In genomic region chr6:4455518-4455917, GRCm38 (mm10) we compare ENCODE assay signal across 12 mouse cellular contexts. TPM values are rescaled to one million over a fixed set of nuclear protein-coding genes. Genes with fewer than 3 reads are reported as not detected.
DNase-seq lines count a peak whose midpoint lies in the region; ATAC-seq and TF ChIP-seq lines count a peak whose summit lies in the region.
"Had no signal": no experiment of that assay in that cellular context is flagged by ENCODE, and none has a peak within 500 bp of the region (broad histone marks: within the 10 kb centered on the region; RNA-seq: fewer than 3 reads in every experiment).

No protein-coding gene starts in this region.

- TF ChIP-seq POLR2A in heart, adult 2 months (IDR thresholded peaks at IDR 0.05; ENCODE audit: insufficient read depth, low read depth, low read length): no peak

- no peaks in the 10 kb centered on the region for H3K9me3 ChIP-seq in heart, embryonic 11.5 days (replicated peaks; ENCODE audit: control insufficient read depth, low read length)
- H3K9me3 ChIP-seq in kidney, embryonic 14.5 days (ENCODE audit: control insufficient read depth, low read length): no peaks in the 10 kb centered on the region
- H3K9me3 ChIP-seq in embryonic facial prominence, embryonic 13.5 days: no peaks in the 10 kb centered on the region
- no peaks in the 10 kb centered on the region for H3K9me3 ChIP-seq in stomach, embryonic 15.5 days
- H3K9me3 ChIP-seq: hindbrain, embryonic 15.5 days had no signal

- no peak overlapping the region for H3K4me2 ChIP-seq in heart, embryonic 11.5 days
- H3K4me2 ChIP-seq in kidney, embryonic 14.5 days (replicated peaks; ENCODE audit: low read depth, low read length): no peak overlapping the region
- no peak overlapping the region for H3K4me2 ChIP-seq in embryonic facial prominence, embryonic 13.5 days
- H3K4me2 ChIP-seq in stomach, embryonic 15.5 days: no peak overlapping the region
- H3K4me2 ChIP-seq: hindbrain, embryonic 15.5 days had no signal

- no peak for DNase-seq in heart, adult 2 months
- no peak for DNase-seq in kidney, adult 8-10 months
- DNase-seq in spleen, adult 18-20 months: no peak
- DNase-seq: adrenal gland, adult 8-10 months; cerebellum, postnatal 14 days; thymus, adult 2 months had no signal

- H3K27ac ChIP-seq in heart, embryonic 11.5 days (ENCODE audit: low read depth, low read length): peak overlapping the region; percentile 77
- H3K27ac ChIP-seq in heart, adult 2 months: no peak overlapping the region
- peak overlapping the region; percentile 95 for H3K27ac ChIP-seq in kidney, embryonic 14.5 days (ENCODE audit: low read depth, low read length)
- H3K27ac ChIP-seq in embryonic facial prominence, embryonic 13.5 days: peak overlapping the region; percentile 99
- peak overlapping the region; percentile 91; the same call in 1 of the 2 replicates for H3K27ac ChIP-seq in stomach, embryonic 15.5 days
- H3K27ac ChIP-seq: hindbrain, embryonic 15.5 days had no signal

- WGBS in heart, embryonic 11.5 days (ENCODE audit: insufficient replicate concordance): 41% methylated on average over 5 of the region's 5 CpGs
- WGBS in heart, adult 2 months: 46% methylated on average over 5 of the region's 5 CpGs
- 54% methylated on average over 5 of the region's 5 CpGs for WGBS in kidney, embryonic 14.5 days
- WGBS in embryonic facial prominence, embryonic 13.5 days: 30% methylated on average over 5 of the region's 5 CpGs
- WGBS in stomach, embryonic 15.5 days: 35% methylated on average over 5 of the region's 5 CpGs

- intact Hi-C loops in heart, adult 2 months (cut with DNase I): loop anchor here (5.0 kb wide), 3 partner anchors 37 to 52 kb away; no protein-coding TSS in a partner anchor

- no peak for TF ChIP-seq EP300 in heart, adult 2 months (IDR thresholded peaks at IDR 0.05; ENCODE audit: insufficient read depth, low read depth, low read length)

- no peak overlapping the region for H3K9ac ChIP-seq in heart, embryonic 11.5 days (ENCODE audit: low read depth, low read length)
- H3K9ac ChIP-seq in heart, adult 2 months (ENCODE audit: low read depth, low read length): no peak overlapping the region
- no peak overlapping the region for H3K9ac ChIP-seq in kidney, embryonic 14.5 days (ENCODE audit: low read depth, low read length)
- H3K9ac ChIP-seq in embryonic facial prominence, embryonic 13.5 days: no peak overlapping the region
- no peak overlapping the region for H3K9ac ChIP-seq in stomach, embryonic 15.5 days
- H3K9ac ChIP-seq: hindbrain, embryonic 15.5 days had no signal

- no peaks in the 10 kb centered on the region for H3K79me2 ChIP-seq in heart, adult 2 months (replicated peaks; ENCODE audit: control insufficient read depth, insufficient read depth, low read length)

- ATAC-seq in heart, embryonic 11.5 days (replicated peaks; ENCODE audit: insufficient number of reproducible peaks, low FRiP score, low TSS enrichment): no peak
- ATAC-seq in kidney, embryonic 14.5 days (ENCODE audit: low FRiP score, low TSS enrichment): no peak
- ATAC-seq in embryonic facial prominence, embryonic 13.5 days (ENCODE audit: insufficient number of reproducible peaks, insufficient read depth, low FRiP score, low TSS enrichment, low read depth): no peak
- ATAC-seq in stomach, embryonic 15.5 days (ENCODE audit: insufficient read depth, low FRiP score, low read depth): no peak
- ATAC-seq: Patski had no signal

- no peak overlapping the region for H3K4me3 ChIP-seq in heart, embryonic 11.5 days (ENCODE audit: low read depth, low read length)
- H3K4me3 ChIP-seq in heart, adult 2 months: no peak overlapping the region
- H3K4me3 ChIP-seq in kidney, embryonic 14.5 days (ENCODE audit: low read length): no peak overlapping the region
- H3K4me3 ChIP-seq in embryonic facial prominence, embryonic 13.5 days: no peak overlapping the region
- no peak overlapping the region for H3K4me3 ChIP-seq in stomach, embryonic 15.5 days (replicated peaks)
- H3K4me3 ChIP-seq: hindbrain, embryonic 15.5 days had no signal

- TF ChIP-seq CTCF in heart, adult 2 months (IDR thresholded peaks at IDR 0.05): no peak

- no peaks in the 10 kb centered on the region for H3K27me3 ChIP-seq in heart, embryonic 11.5 days (ENCODE audit: control insufficient read depth, insufficient read depth, low read length)
- H3K27me3 ChIP-seq in heart, adult 2 months (ENCODE audit: control insufficient read depth, insufficient read depth, low read length): no peaks in the 10 kb centered on the region
- H3K27me3 ChIP-seq in kidney, embryonic 14.5 days (ENCODE audit: control insufficient read depth, insufficient read depth, low read length): no peaks in the 10 kb centered on the region
- H3K27me3 ChIP-seq in embryonic facial prominence, embryonic 13.5 days: no peaks in the 10 kb centered on the region
- H3K27me3 ChIP-seq in stomach, embryonic 15.5 days (replicated peaks): no peaks in the 10 kb centered on the region
- H3K27me3 ChIP-seq: hindbrain, embryonic 15.5 days; Patski had no signal

- H3K36me3 ChIP-seq in heart, embryonic 11.5 days (ENCODE audit: control insufficient read depth, insufficient read depth, low read length): no peaks in the 10 kb centered on the region
- no peaks in the 10 kb centered on the region for H3K36me3 ChIP-seq in heart, adult 2 months (ENCODE audit: control insufficient read depth, insufficient read depth, low read length)
- no peaks in the 10 kb centered on the region for H3K36me3 ChIP-seq in kidney, embryonic 14.5 days (ENCODE audit: control insufficient read depth, insufficient read depth, low read length)
- no peaks in the 10 kb centered on the region for H3K36me3 ChIP-seq in embryonic facial prominence, embryonic 13.5 days
- H3K36me3 ChIP-seq in stomach, embryonic 15.5 days: no peaks in the 10 kb centered on the region
- H3K36me3 ChIP-seq: hindbrain, embryonic 15.5 days had no signal

- H3K4me1 ChIP-seq in heart, embryonic 11.5 days (ENCODE audit: control insufficient read depth, insufficient read depth, low read length): peaks cover 15% of the 10 kb centered on the region; the same call in 1 of the 2 replicates
- H3K4me1 ChIP-seq in heart, adult 2 months (ENCODE audit: control insufficient read depth, insufficient read depth, low read length): peaks cover 3% of the 10 kb centered on the region
- peaks cover 13% of the 10 kb centered on the region; the same call in 1 of the 2 replicates for H3K4me1 ChIP-seq in kidney, embryonic 14.5 days (ENCODE audit: control insufficient read depth, insufficient read depth, low read length)
- peaks cover 28% of the 10 kb centered on the region for H3K4me1 ChIP-seq in embryonic facial prominence, embryonic 13.5 days
- peaks cover 4% of the 10 kb centered on the region; the same call in 1 of the 2 replicates for H3K4me1 ChIP-seq in stomach, embryonic 15.5 days
- H3K4me1 ChIP-seq: hindbrain, embryonic 15.5 days had no signal

RNA-seq across cellular contexts. Expression of gene Col1a2, which starts 49.1 kb away (rescaled TPM):
- 113 and 141 TPM in 2 replicates for polyA plus RNA-seq in heart, embryonic 11.5 days (2014; fragmentation: Nextera tagmentation; extraction: Ambion mirVana)
- total RNA-seq in heart, adult 2 months (2021): 10 to 100 TPM; 60.1 to 88.9 TPM
- 89.3 and 99.8 TPM in 2 replicates for polyA plus RNA-seq in heart, adult 2 months (2012; rRNA removed)
- 171 and 267 TPM in 2 replicates for polyA plus RNA-seq in kidney, embryonic 14.5 days (2014; fragmentation: Nextera tagmentation; extraction: Ambion mirVana)
- 820 and 892 TPM in 2 replicates for polyA plus RNA-seq in embryonic facial prominence, embryonic 13.5 days (2015; fragmentation: Nextera tagmentation; extraction: Ambion mirVana)
- polyA plus RNA-seq in stomach, embryonic 15.5 days (2015; fragmentation: Nextera tagmentation; extraction: Ambion mirVana): 740 and 755 TPM in 2 replicates
